Mouse (Mus musculus): Measurements from ENCODE around the gene Fbxw4. TPM values are rescaled to one million over a fixed set of nuclear protein-coding genes. Genes with fewer than 3 reads are reported as not detected.
"Not testable (repeated sequence)": the region's sequence is repeated elsewhere in the genome, so short reads cannot be mapped to it uniquely, and the experiment has no call there.

The Fbxw4 gene
- total RNA-seq, 2 experiments from 2014 or later = 40.2 to 58.1 TPM

- ATAC-seq (ENCODE audit: poor library complexity, severe bottlenecking) = no peak
Measured at GRCm38 (mm10) chr19:45656810-45657595, 3.1 kb downstream of the Fbxw4 start.

GRCm38 (mm10) chr19:45655870-45656269 is 4.2 kb downstream of the Fbxw4 start:
- ATAC-seq (ENCODE audit: poor library complexity, severe bottlenecking) = no peak

- ATAC-seq (ENCODE audit: poor library complexity, severe bottlenecking) = no peak
Measured at GRCm38 (mm10) chr19:45653986-45654385, 6.1 kb downstream of the Fbxw4 start.

GRCm38 (mm10) chr19:45652286-45652988 is 7.7 kb downstream of the Fbxw4 start:
- peak; percentile 72 for ATAC-seq (ENCODE audit: poor library complexity, severe bottlenecking)

GRCm38 (mm10) chr19:45651524-45651923 is 8.6 kb downstream of the Fbxw4 start:
- no peak for ATAC-seq (ENCODE audit: poor library complexity, severe bottlenecking)

GRCm38 (mm10) chr19:45649776-45650175 is 10.3 kb downstream of the Fbxw4 start:
- ATAC-seq (ENCODE audit: poor library complexity, severe bottlenecking) = no peak

- ATAC-seq (ENCODE audit: poor library complexity, severe bottlenecking) = not testable (repeated sequence)
Measured at GRCm38 (mm10) chr19:45648469-45648868, 11.6 kb downstream of the Fbxw4 start.

GRCm38 (mm10) chr19:45646866-45647265 is 13.2 kb downstream of the Fbxw4 start:
- ATAC-seq (ENCODE audit: poor library complexity, severe bottlenecking) = no peak

- ATAC-seq (ENCODE audit: poor library complexity, severe bottlenecking) = no peak
Measured at GRCm38 (mm10) chr19:45640691-45641090, 19.4 kb downstream of the Fbxw4 start.

- no peak for ATAC-seq (ENCODE audit: poor library complexity, severe bottlenecking)
Measured at GRCm38 (mm10) chr19:45635960-45636359, 24.2 kb downstream of the Fbxw4 start.

GRCm38 (mm10) chr19:45631584-45631983 is 28.5 kb downstream of the Fbxw4 start:
- ATAC-seq (ENCODE audit: poor library complexity, severe bottlenecking) = no peak

GRCm38 (mm10) chr19:45630953-45631352 is 29.2 kb downstream of the Fbxw4 start:
- peak; percentile 27; the same call in 1 of the 2 replicates for ATAC-seq (ENCODE audit: poor library complexity, severe bottlenecking)

GRCm38 (mm10) chr19:45629219-45629618 is 30.9 kb downstream of the Fbxw4 start:
- ATAC-seq (ENCODE audit: poor library complexity, severe bottlenecking) = no peak

GRCm38 (mm10) chr19:45628649-45629048 is 31.5 kb downstream of the Fbxw4 start:
- ATAC-seq (ENCODE audit: poor library complexity, severe bottlenecking) = no peak

GRCm38 (mm10) chr19:45627036-45627435 is 33.1 kb downstream of the Fbxw4 start:
- no peak for ATAC-seq (ENCODE audit: poor library complexity, severe bottlenecking)

- ATAC-seq (ENCODE audit: poor library complexity, severe bottlenecking) = 0 out of 2 replicates have a peak, but pooled peaks have one; percentile 51
Measured at GRCm38 (mm10) chr19:45623710-45624109, 36.4 kb downstream of the Fbxw4 start.

GRCm38 (mm10) chr19:45622144-45622543 is 38.0 kb downstream of the Fbxw4 start:
- ATAC-seq (ENCODE audit: poor library complexity, severe bottlenecking) = no peak

GRCm38 (mm10) chr19:45621061-45621460 is 39.1 kb downstream of the Fbxw4 start:
- no peak for ATAC-seq (ENCODE audit: poor library complexity, severe bottlenecking)

- no peak for ATAC-seq (ENCODE audit: poor library complexity, severe bottlenecking)
Measured at GRCm38 (mm10) chr19:45619744-45620501, 40.2 kb downstream of the Fbxw4 start.

GRCm38 (mm10) chr19:45618184-45618583 is 41.9 kb downstream of the Fbxw4 start:
- ATAC-seq (ENCODE audit: poor library complexity, severe bottlenecking) = no peak

GRCm38 (mm10) chr19:45616735-45617134 is 43.4 kb downstream of the Fbxw4 start:
- ATAC-seq (ENCODE audit: poor library complexity, severe bottlenecking) = no peak

GRCm38 (mm10) chr19:45616214-45616518 is 43.9 kb downstream of the Fbxw4 start:
- ATAC-seq (ENCODE audit: poor library complexity, severe bottlenecking) = no peak

All from megakaryocyte, adult 5-6 weeks (primary cell).